Mouse (Mus musculus): Measurements from ENCODE around the gene Tcf7l2. TPM values are rescaled to one million over a fixed set of nuclear protein-coding genes. Genes with fewer than 3 reads are reported as not detected.

Gene Tcf7l2
- total RNA-seq, 1 experiment, result 3.0 TPM

- TF ChIP-seq ZC3H11A (IDR thresholded peaks at IDR 0.05; ENCODE audit: borderline replicate concordance, low read depth, low read length), result no peak
- no peak for TF ChIP-seq HCFC1 (IDR thresholded peaks at IDR 0.05; ENCODE audit: borderline replicate concordance, insufficient read depth, low read length)
- no peak for TF ChIP-seq CHD2 (IDR thresholded peaks at IDR 0.05; ENCODE audit: low read depth, low read length)
- no peak for TF ChIP-seq MAFK (IDR thresholded peaks at IDR 0.05; ENCODE audit: insufficient read depth, low read depth, low read length)
- no peak for TF ChIP-seq ZNF384 (IDR thresholded peaks at IDR 0.05; ENCODE audit: low read depth, low read length)
- H3K9ac ChIP-seq (ENCODE audit: insufficient read depth, low read depth, low read length, poor library complexity, severe bottlenecking), result no peak overlapping the region
- in situ Hi-C loops (cut with MboI; ENCODE audit: low sequenced_read_pairs in 2 of 2, unreplicated experiment in 2 of 2), result no loop called here
These were observed 96.3 kb downstream of the Tcf7l2 start for GRCm38 (mm10) chr19:55837924-55838323.

GRCm38 (mm10) chr19:55838389-55839035 is 96.9 kb downstream of the Tcf7l2 start:
- no peak overlapping the region for H3K4me3 ChIP-seq (ENCODE audit: insufficient read depth in 1 of 2, low read depth in 1 of 2, low read length in 2 of 2, poor library complexity in 1 of 2, severe bottlenecking in 1 of 2)
- H3K36me3 ChIP-seq (ENCODE audit: control insufficient read depth, insufficient read depth, low read length, poor library complexity, severe bottlenecking), result no peaks in the 10 kb centered on the region
- no peak for DNase-seq (ENCODE audit: low read depth, low spot score)
- no peak overlapping the region for H3K9ac ChIP-seq (ENCODE audit: insufficient read depth, low read depth, low read length, poor library complexity, severe bottlenecking)
- peaks cover 0 to 9% of the 10 kb centered on the region in 2 experiments; a peak in 1 of 4 replicates for H3K4me1 ChIP-seq (ENCODE audit: control insufficient read depth in 2 of 2, insufficient read depth in 2 of 2, low read length in 2 of 2, poor library complexity in 1 of 2)
- in situ Hi-C loops (cut with MboI; ENCODE audit: low sequenced_read_pairs in 2 of 2, unreplicated experiment in 2 of 2), result no loop called here
- H3K9me3 ChIP-seq (ENCODE audit: control insufficient read depth, insufficient read depth, low read depth, low read length), result no peaks in the 10 kb centered on the region
- H3K27ac ChIP-seq (ENCODE audit: insufficient read depth, low read depth, low read length, poor library complexity, severe bottlenecking), result no peak overlapping the region
- no peak for TF ChIP-seq MAFK (IDR thresholded peaks at IDR 0.05; ENCODE audit: insufficient read depth, low read depth, low read length)
- TF ChIP-seq ZNF384 (IDR thresholded peaks at IDR 0.05; ENCODE audit: low read depth, low read length), result no peak
- TF ChIP-seq HCFC1 (IDR thresholded peaks at IDR 0.05; ENCODE audit: borderline replicate concordance, insufficient read depth, low read length), result no peak
- TF ChIP-seq ZC3H11A (IDR thresholded peaks at IDR 0.05; ENCODE audit: borderline replicate concordance, low read depth, low read length), result no peak
- no peak for TF ChIP-seq CHD2 (IDR thresholded peaks at IDR 0.05; ENCODE audit: low read depth, low read length)

More at GRCm38 (mm10) chr19:55837924-55838323, 96.3 kb downstream of the Tcf7l2 start:
- no peak overlapping the region for H3K27ac ChIP-seq (ENCODE audit: insufficient read depth, low read depth, low read length, poor library complexity, severe bottlenecking)
- H3K9me3 ChIP-seq (ENCODE audit: control insufficient read depth, insufficient read depth, low read depth, low read length), result no peaks in the 10 kb centered on the region
- H3K4me1 ChIP-seq (ENCODE audit: control insufficient read depth in 2 of 2, insufficient read depth in 2 of 2, low read length in 2 of 2, poor library complexity in 1 of 2), result peaks cover 0 to 9% of the 10 kb centered on the region in 2 experiments; a peak in 1 of 4 replicates
- DNase-seq (ENCODE audit: low read depth, low spot score), result no peak
- H3K36me3 ChIP-seq (ENCODE audit: control insufficient read depth, insufficient read depth, low read length, poor library complexity, severe bottlenecking), result no peaks in the 10 kb centered on the region
- no peak overlapping the region; a peak in 2 of 4 replicates for H3K4me3 ChIP-seq (ENCODE audit: insufficient read depth in 1 of 2, low read depth in 1 of 2, low read length in 2 of 2, poor library complexity in 1 of 2, severe bottlenecking in 1 of 2)

- Histone ChIP-seq H3K4me1 (ENCODE audit: control insufficient read depth in 2 of 2, insufficient read depth in 2 of 2, low read length in 2 of 2, poor library complexity in 1 of 2) (peaks cover 0 to 9% of the 10 kb centered on the region in 2 experiments; a peak in 1 of 4 replicates), H3K9me3 (ENCODE audit: control insufficient read depth, insufficient read depth, low read depth, low read length) (no peaks in the 10 kb centered on the region), H3K9ac (ENCODE audit: insufficient read depth, low read depth, low read length, poor library complexity, severe bottlenecking) (no peak overlapping the region), H3K36me3 (ENCODE audit: control insufficient read depth, insufficient read depth, low read length, poor library complexity, severe bottlenecking) (no peaks in the 10 kb centered on the region), H3K4me3 (ENCODE audit: insufficient read depth in 1 of 2, low read depth in 1 of 2, low read length in 2 of 2, poor library complexity in 1 of 2, severe bottlenecking in 1 of 2) (no peak overlapping the region), H3K27ac (ENCODE audit: insufficient read depth, low read depth, low read length, poor library complexity, severe bottlenecking) (no peak overlapping the region)
- in situ Hi-C loops (cut with MboI; ENCODE audit: low sequenced_read_pairs in 2 of 2, unreplicated experiment in 2 of 2), result no loop called here
- no peak for TF ChIP-seq MAFK (IDR thresholded peaks at IDR 0.05; ENCODE audit: insufficient read depth, low read depth, low read length)
- TF ChIP-seq CHD2 (IDR thresholded peaks at IDR 0.05; ENCODE audit: low read depth, low read length), result no peak
- no peak for TF ChIP-seq HCFC1 (IDR thresholded peaks at IDR 0.05; ENCODE audit: borderline replicate concordance, insufficient read depth, low read length)
- TF ChIP-seq ZNF384 (IDR thresholded peaks at IDR 0.05; ENCODE audit: low read depth, low read length), result no peak
- no peak for TF ChIP-seq ZC3H11A (IDR thresholded peaks at IDR 0.05; ENCODE audit: borderline replicate concordance, low read depth, low read length)
- no peak for DNase-seq (ENCODE audit: low read depth, low spot score)
These were observed 97.5 kb downstream of the Tcf7l2 start for GRCm38 (mm10) chr19:55839036-55839555.

GRCm38 (mm10) chr19:55840499-55841121 is 99.0 kb downstream of the Tcf7l2 start:
- Histone ChIP-seq H3K9ac (ENCODE audit: insufficient read depth, low read depth, low read length, poor library complexity, severe bottlenecking) (no peak overlapping the region), H3K9me3 (ENCODE audit: control insufficient read depth, insufficient read depth, low read depth, low read length) (no peaks in the 10 kb centered on the region), H3K4me1 (ENCODE audit: control insufficient read depth in 2 of 2, insufficient read depth in 2 of 2, low read length in 2 of 2, poor library complexity in 1 of 2) (peaks cover 0 to 9% of the 10 kb centered on the region in 2 experiments; a peak in 1 of 4 replicates), H3K4me3 (ENCODE audit: insufficient read depth in 1 of 2, low read depth in 1 of 2, low read length in 2 of 2, poor library complexity in 1 of 2, severe bottlenecking in 1 of 2) (no peak overlapping the region), H3K36me3 (ENCODE audit: control insufficient read depth, insufficient read depth, low read length, poor library complexity, severe bottlenecking) (no peaks in the 10 kb centered on the region), H3K27ac (ENCODE audit: insufficient read depth, low read depth, low read length, poor library complexity, severe bottlenecking) (no peak overlapping the region)
- no peak for DNase-seq (ENCODE audit: low read depth, low spot score)
- no peak for TF ChIP-seq ZNF384 (IDR thresholded peaks at IDR 0.05; ENCODE audit: low read depth, low read length)
- no peak for TF ChIP-seq MAFK (IDR thresholded peaks at IDR 0.05; ENCODE audit: insufficient read depth, low read depth, low read length)
- no peak for TF ChIP-seq HCFC1 (IDR thresholded peaks at IDR 0.05; ENCODE audit: borderline replicate concordance, insufficient read depth, low read length)
- TF ChIP-seq CHD2 (IDR thresholded peaks at IDR 0.05; ENCODE audit: low read depth, low read length), result no peak
- TF ChIP-seq ZC3H11A (IDR thresholded peaks at IDR 0.05; ENCODE audit: borderline replicate concordance, low read depth, low read length), result no peak
- in situ Hi-C loops (cut with MboI; ENCODE audit: low sequenced_read_pairs in 2 of 2, unreplicated experiment in 2 of 2), result no loop called here

Data from ES-E14 (cell line).